Mouse (Mus musculus) forebrain, embryonic 15.5 days (tissue): Measurements from ENCODE around the gene Ubc. TPM values are rescaled to one million over a fixed set of nuclear protein-coding genes. Genes with fewer than 3 reads are reported as not detected.
"Not testable (repeated sequence)": the region's sequence is repeated elsewhere in the genome, so short reads cannot be mapped to it uniquely, and the experiment has no call there.

ENCODE experiments used
- ATAC-seq: fragments of 200-750 bp; cut with Nextera tagmentation; replicated peaks from 2 replicates; pipeline ENCODE4 v1.8.0; 2017; ENCODE audit warnings: mild to moderate bottlenecking, moderate TSS enrichment, moderate library complexity
- H3K27ac ChIP-seq: fragments of 300-500 bp; sonication (generic); replicated peaks from 2 replicates; pipeline ENCODE4 v1.5.1; 2015; ENCODE audit warnings: mild to moderate bottlenecking, inconsistent platforms
- H3K27me3 ChIP-seq: fragments of 300-500 bp; sonication (generic); 2 replicates; pipeline ENCODE4 v1.6.1; 2015; ENCODE audit warnings: inconsistent platforms
- H3K36me3 ChIP-seq: fragments of 300-500 bp; sonication (generic); 2 replicates; pipeline ENCODE4 v1.6.1; 2015; ENCODE audit warnings: mild to moderate bottlenecking, inconsistent platforms
- H3K4me1 ChIP-seq: fragments of 300-500 bp; sonication (generic); 2 replicates; pipeline ENCODE4 v1.6.1; 2015; ENCODE audit warnings: inconsistent platforms
- H3K4me2 ChIP-seq: fragments of 300-500 bp; sonication (generic); replicated peaks from 2 replicates; pipeline ENCODE4 v1.6.1; 2015; ENCODE audit warnings: mild to moderate bottlenecking, inconsistent platforms
- H3K4me3 ChIP-seq: fragments of 300-500 bp; sonication (generic); 2 replicates; pipeline ENCODE4 v1.5.1; 2015; ENCODE audit warnings: mild to moderate bottlenecking, inconsistent platforms
- H3K9ac ChIP-seq: fragments of 300-500 bp; sonication (generic); replicated peaks from 2 replicates; pipeline ENCODE4 v1.6.1; 2015; ENCODE audit warnings: mild to moderate bottlenecking, inconsistent platforms
- H3K9me3 ChIP-seq: fragments of 300-500 bp; sonication (generic); 2 replicates; pipeline ENCODE4 v1.6.1; 2016; ENCODE audit warnings: inconsistent platforms
- WGBS: fragments of 180-500 bp; shearing (Covaris S2); methylation state at CpG from one replicate; pipeline ENCODE4 v1.1.7; 2015; ENCODE audit warnings: mixed read lengths; 5-methylcytosine and 5-hydroxymethylcytosine counted together
- polyA plus RNA-seq: library from polyadenylated mRNA; unstranded; fragments of >200 nt; fragmentation: Nextera tagmentation; extraction: Ambion mirVana; gene quantifications from 2 replicates; pipeline ENCODE4 v1.2.1, GENCODE M21; 2015

Gene Ubc
- polyA plus RNA-seq = 1,235 and 1,278 TPM in 2 replicates

- Histone ChIP-seq H3K9me3 (no peaks in the 10 kb centered on the region), H3K4me1 (peaks cover 63% of the 10 kb centered on the region), H3K4me3 (peak within 1 kb of the TSS; percentile 100), H3K27ac (peak within 1 kb of the TSS; percentile 98), H3K4me2 (peak within 1 kb of the TSS; percentile 68), H3K27me3 (no peaks in the 10 kb centered on the region), H3K36me3 (peaks cover 12% of the 10 kb centered on the region), H3K9ac (peak within 1 kb of the TSS; percentile 100)
- WGBS = under 1% methylated on average over 67 of the region's 69 CpGs
- peak; percentile 49 for ATAC-seq
These were observed at the start of gene Ubc for GRCm38 (mm10) chr5:125389579-125390441. TSS of gene Ubc (minus strand) at chr5:125390202.

GRCm38 (mm10) chr5:125434347-125434746 is 44.3 kb upstream of the Ubc start:
- Histone ChIP-seq H3K4me3 (peak overlapping the region; percentile 75), H3K36me3 (peaks cover 24% of the 10 kb centered on the region), H3K4me2 (peak overlapping the region; percentile 82; the same call in 1 of the 2 replicates), H3K4me1 (peaks cover 13% of the 10 kb centered on the region)
- ATAC-seq, H3K9me3 ChIP-seq, H3K9ac ChIP-seq, H3K27ac ChIP-seq, H3K27me3 ChIP-seq: not testable (repeated sequence)
- WGBS = 59% methylated on average over 15 of the region's 15 CpGs

GRCm38 (mm10) chr5:125433793-125434337 is 43.9 kb upstream of the Ubc start, which contains the start of gene Dhx37:
TSS of gene Dhx37 (minus strand) at chr5:125434121.
- Histone ChIP-seq H3K9ac (peak within 1 kb of the TSS; percentile 75), H3K27ac (peak within 1 kb of the TSS; percentile 65), H3K4me1 (peaks cover 13% of the 10 kb centered on the region), H3K27me3 (no peaks in the 10 kb centered on the region), H3K9me3 (no peaks in the 10 kb centered on the region), H3K4me3 (peak within 1 kb of the TSS; percentile 75), H3K36me3 (peaks cover 29% of the 10 kb centered on the region), H3K4me2 (peak within 1 kb of the TSS; percentile 82)
- WGBS = under 1% methylated on average over 46 of the region's 46 CpGs
- peak; percentile 96 for ATAC-seq

GRCm38 (mm10) chr5:125432324-125432723 is 42.3 kb upstream of the Ubc start:
- H3K4me1 ChIP-seq = peaks cover 13% of the 10 kb centered on the region
- not testable (repeated sequence) for ATAC-seq, H3K9ac ChIP-seq, H3K4me2 ChIP-seq, H3K9me3 ChIP-seq, H3K27me3 ChIP-seq, H3K27ac ChIP-seq
- WGBS = 100% methylated on average over 2 of the region's 2 CpGs
- H3K36me3 ChIP-seq = peaks cover 43% of the 10 kb centered on the region
- 0 out of 2 replicates have a peak overlapping the region, but pooled peaks have one; percentile 75 for H3K4me3 ChIP-seq

GRCm38 (mm10) chr5:125426343-125426742 is 36.3 kb upstream of the Ubc start:
- H3K27me3 ChIP-seq = no peaks in the 10 kb centered on the region
- H3K4me2 ChIP-seq = no peak overlapping the region
- H3K4me3 ChIP-seq = no peak overlapping the region
- no peaks in the 10 kb centered on the region for H3K9me3 ChIP-seq
- no peaks in the 10 kb centered on the region for H3K4me1 ChIP-seq
- 97% methylated on average over 10 of the region's 10 CpGs for WGBS
- H3K36me3 ChIP-seq = peaks cover 96% of the 10 kb centered on the region
- no peak for ATAC-seq
- H3K27ac ChIP-seq = no peak overlapping the region
- H3K9ac ChIP-seq = no peak overlapping the region

GRCm38 (mm10) chr5:125425698-125426276 is 35.8 kb upstream of the Ubc start:
- no peaks in the 10 kb centered on the region for H3K9me3 ChIP-seq
- no peak overlapping the region for H3K4me2 ChIP-seq
- H3K27me3 ChIP-seq = no peaks in the 10 kb centered on the region
- 91% methylated on average over 10 of the region's 10 CpGs for WGBS
- H3K36me3 ChIP-seq = peaks cover 96% of the 10 kb centered on the region
- no peak overlapping the region for H3K9ac ChIP-seq
- ATAC-seq = no peak
- no peaks in the 10 kb centered on the region for H3K4me1 ChIP-seq
- no peak overlapping the region for H3K27ac ChIP-seq
- H3K4me3 ChIP-seq = no peak overlapping the region

GRCm38 (mm10) chr5:125419124-125419523 is 29.1 kb upstream of the Ubc start:
- H3K4me2 ChIP-seq = no peak overlapping the region
- no peak for ATAC-seq
- no peak overlapping the region for H3K9ac ChIP-seq
- H3K9me3 ChIP-seq = no peaks in the 10 kb centered on the region
- no peak overlapping the region for H3K4me3 ChIP-seq
- WGBS = 86% methylated on average over 11 of the region's 11 CpGs
- H3K36me3 ChIP-seq = peaks cover 97% of the 10 kb centered on the region
- H3K4me1 ChIP-seq = no peaks in the 10 kb centered on the region
- no peaks in the 10 kb centered on the region for H3K27me3 ChIP-seq
- no peak overlapping the region for H3K27ac ChIP-seq

GRCm38 (mm10) chr5:125418636-125419035 is 28.6 kb upstream of the Ubc start:
- Histone ChIP-seq H3K27me3 (no peaks in the 10 kb centered on the region), H3K4me1 (no peaks in the 10 kb centered on the region), H3K4me3 (no peak overlapping the region), H3K9me3 (no peaks in the 10 kb centered on the region), H3K27ac (no peak overlapping the region), H3K4me2 (no peak overlapping the region), H3K36me3 (peaks cover 97% of the 10 kb centered on the region), H3K9ac (no peak overlapping the region)
- ATAC-seq = no peak
- 89% methylated on average over 12 of the region's 12 CpGs for WGBS

- Histone ChIP-seq H3K27me3 (no peaks in the 10 kb centered on the region), H3K36me3 (peaks cover 82% of the 10 kb centered on the region), H3K4me2 (no peak overlapping the region), H3K27ac (no peak overlapping the region), H3K4me1 (no peaks in the 10 kb centered on the region), H3K4me3 (no peak overlapping the region), H3K9me3 (no peaks in the 10 kb centered on the region), H3K9ac (no peak overlapping the region)
- ATAC-seq = no peak
- 97% methylated on average over 8 of the region's 8 CpGs for WGBS
These were observed 26.2 kb upstream of the Ubc start for GRCm38 (mm10) chr5:125416183-125416582.

- WGBS = 49% methylated on average over 4 of the region's 4 CpGs
- Histone ChIP-seq H3K4me1 (no peaks in the 10 kb centered on the region), H3K4me2 (no peak overlapping the region), H3K36me3 (peaks cover 57% of the 10 kb centered on the region), H3K9ac (no peak overlapping the region), H3K4me3 (no peak overlapping the region), H3K9me3 (no peaks in the 10 kb centered on the region), H3K27ac (0 out of 2 replicates have a peak overlapping the region, but pooled peaks have one; percentile 11), H3K27me3 (no peaks in the 10 kb centered on the region)
- no peak for ATAC-seq
These were observed 23.8 kb upstream of the Ubc start for GRCm38 (mm10) chr5:125413763-125414162.

- 88% methylated on average over 8 of the region's 8 CpGs for WGBS
- H3K36me3 ChIP-seq = peaks cover 45% of the 10 kb centered on the region
- not testable (repeated sequence) for H3K9me3 ChIP-seq, H3K4me3 ChIP-seq, H3K9ac ChIP-seq, H3K4me2 ChIP-seq, H3K4me1 ChIP-seq, H3K27ac ChIP-seq, ATAC-seq, H3K27me3 ChIP-seq
These were observed 22.5 kb upstream of the Ubc start for GRCm38 (mm10) chr5:125412536-125412935.

GRCm38 (mm10) chr5:125411972-125412530 is 22.0 kb upstream of the Ubc start:
- peaks cover 5% of the 10 kb centered on the region for H3K4me1 ChIP-seq

More at GRCm38 (mm10) chr5:125411972-125412530, 22.0 kb upstream of the Ubc start:
- 60% methylated on average over 5 of the region's 5 CpGs for WGBS
- ATAC-seq = no peak
- H3K4me2 ChIP-seq = no peak overlapping the region
- H3K27me3 ChIP-seq = no peaks in the 10 kb centered on the region
- H3K27ac ChIP-seq = no peak overlapping the region
- no peak overlapping the region for H3K9ac ChIP-seq
- H3K36me3 ChIP-seq = peaks cover 40% of the 10 kb centered on the region
- no peak overlapping the region for H3K4me3 ChIP-seq
- H3K9me3 ChIP-seq = no peaks in the 10 kb centered on the region
